Mouse (Mus musculus) brain, embryonic 14.5 days (tissue): ENCODE data around the gene Slpi.

Experiments used
- CTCF ChIP-seq: fragments of 200-500 bp; IDR thresholded peaks from 2 replicates; pipeline ENCODE4 v1.5.1; 2012; ENCODE audit warnings: inconsistent platforms, mild to moderate bottlenecking, moderate library complexity, borderline replicate concordance; ENCODE audit not compliant: insufficient read depth, insufficient read length; ENCODE audit errors: extremely low read depth
- POLR2A ChIP-seq: fragments of 200-500 bp; IDR thresholded peaks from 2 replicates; pipeline ENCODE4 v1.6.1; 2012; ENCODE audit warnings: mild to moderate bottlenecking, inconsistent platforms, borderline replicate concordance; ENCODE audit not compliant: poor library complexity, insufficient read depth, insufficient read length, severe bottlenecking; ENCODE audit errors: extremely low read depth

DNA sequence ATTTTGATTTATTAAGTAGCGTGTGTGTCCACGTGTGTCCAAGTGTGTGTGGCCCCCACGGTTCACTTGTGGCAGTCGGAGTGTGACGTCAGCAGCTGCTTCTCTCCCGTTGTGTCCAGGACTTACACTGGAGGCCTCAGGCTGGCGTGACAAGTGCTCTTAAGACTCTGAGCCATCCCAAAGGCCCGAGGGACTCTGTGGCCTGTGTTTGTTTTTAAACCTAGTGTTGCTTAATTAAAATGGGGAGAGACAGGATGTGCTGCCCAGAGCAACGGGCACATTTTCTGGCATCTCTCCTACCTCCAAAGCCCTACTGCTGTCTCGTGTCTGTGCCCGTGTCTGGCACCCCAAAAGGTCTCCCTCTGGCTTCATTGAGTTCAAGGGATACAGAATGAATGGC, 34.6 kb upstream of the Slpi start:
- TF ChIP-seq CTCF (no peak), POLR2A (no peak)
